Mouse (Mus musculus) MN1 (cell line): Measurements from ENCODE around the gene 2610528A11Rik.
"Not testable (repeated sequence)": the region's sequence is repeated elsewhere in the genome, so short reads cannot be mapped to it uniquely, and the experiment has no call there.

Source experiments
- DNase-seq: peaks from one replicate; pipeline ENCODE4 v3.0.0-alpha.2; 2016; ENCODE audit warnings: low spot score

Gene 2610528A11Rik

GRCm38 (mm10) chr14:37113922-37114321, at the start of gene 2610528A11Rik:
2610528A11Rik (minus strand) TSS chr14:37114022.
- DNase-seq = no peak

GRCm38 (mm10) chr14:37163277-37163956, 49.6 kb upstream of the 2610528A11Rik start:
- DNase-seq = no peak

GRCm38 (mm10) chr14:37154391-37154790, 40.6 kb upstream of the 2610528A11Rik start:
- DNase-seq = no peak

- DNase-seq = no peak
Observed at GRCm38 (mm10) chr14:37139051-37139710, 25.4 kb upstream of the 2610528A11Rik start.

GRCm38 (mm10) chr14:37137596-37137995, 23.8 kb upstream of the 2610528A11Rik start:
- not testable (repeated sequence) for DNase-seq

GRCm38 (mm10) chr14:37136110-37136509, 22.3 kb upstream of the 2610528A11Rik start:
- peak; percentile 14 for DNase-seq

GRCm38 (mm10) chr14:37135671-37136070, 21.8 kb upstream of the 2610528A11Rik start:
- peak; percentile 24 for DNase-seq

GRCm38 (mm10) chr14:37135127-37135593, 21.3 kb upstream of the 2610528A11Rik start, which contains the start of gene Ghitm:
Ghitm (minus strand) TSS chr14:37135272.
- DNase-seq = peak; percentile 97

GRCm38 (mm10) chr14:37134304-37135126, 20.7 kb upstream of the 2610528A11Rik start:
- DNase-seq = peak; percentile 74

GRCm38 (mm10) chr14:37127652-37128051, 13.8 kb upstream of the 2610528A11Rik start:
- peak; percentile 61 for DNase-seq

- no peak for DNase-seq
Observed at GRCm38 (mm10) chr14:37119233-37119632, 5.4 kb upstream of the 2610528A11Rik start.

GRCm38 (mm10) chr14:37112931-37113330, 891 bp downstream of the 2610528A11Rik start:
- no peak for DNase-seq

GRCm38 (mm10) chr14:37111371-37111770, 2.5 kb downstream of the 2610528A11Rik start:
- no peak for DNase-seq

GRCm38 (mm10) chr14:37110456-37110855, 3.4 kb downstream of the 2610528A11Rik start:
- DNase-seq = no peak

- no peak for DNase-seq
Observed at GRCm38 (mm10) chr14:37109975-37110374, 3.8 kb downstream of the 2610528A11Rik start.

GRCm38 (mm10) chr14:37109460-37109859, 4.4 kb downstream of the 2610528A11Rik start:
- no peak for DNase-seq

GRCm38 (mm10) chr14:37105846-37106245, 8.0 kb downstream of the 2610528A11Rik start:
- DNase-seq = no peak

- no peak for DNase-seq
Observed at GRCm38 (mm10) chr14:37104747-37105146, 9.1 kb downstream of the 2610528A11Rik start.

- no peak for DNase-seq
Observed at GRCm38 (mm10) chr14:37102484-37102883, 11.3 kb downstream of the 2610528A11Rik start.

- DNase-seq = no peak
Observed at GRCm38 (mm10) chr14:37101531-37101930, 12.3 kb downstream of the 2610528A11Rik start.

- DNase-seq = peak; percentile 6
Observed at GRCm38 (mm10) chr14:37097956-37098530, 15.8 kb downstream of the 2610528A11Rik start, which contains the start of gene Cdhr1. Cdhr1 (minus strand) TSS chr14:37098347.

- DNase-seq = no peak
Observed at GRCm38 (mm10) chr14:37095556-37095955, 18.3 kb downstream of the 2610528A11Rik start.
